26 mouse cellular contexts compared by ENCODE assay signal in genomic region chr4:34990659-34991058, GRCm38 (mm10).
DNase-seq lines count a peak whose midpoint lies in the region; ATAC-seq lines count a peak whose summit lies in the region.
"Had no signal": no experiment of that assay in that cellular context is flagged by ENCODE, and none has a peak within 500 bp of the region (broad histone marks: within the 10 kb centered on the region; RNA-seq: fewer than 3 reads in every experiment).

No protein-coding gene starts in this region.

- H3K36me3 ChIP-seq in limb, embryonic 15.5 days, result no peaks in the 10 kb centered on the region
- no peaks in the 10 kb centered on the region for H3K36me3 ChIP-seq in limb, embryonic 10.5 days
- H3K36me3 ChIP-seq in intestine, embryonic 15.5 days, result no peaks in the 10 kb centered on the region
- H3K36me3 ChIP-seq in forebrain, embryonic 16.5 days (ENCODE audit: control insufficient read depth, insufficient read depth), result no peaks in the 10 kb centered on the region
- H3K36me3 ChIP-seq: embryonic facial prominence, embryonic 13.5 days; forebrain, embryonic 12.5 days; heart, embryonic 15.5 days; hindbrain, embryonic 15.5 days; liver, embryonic 13.5 days; lung, embryonic 15.5 days had no signal

- H3K9me3 ChIP-seq in limb, embryonic 15.5 days, result no peaks in the 10 kb centered on the region
- H3K9me3 ChIP-seq in limb, embryonic 10.5 days (replicated peaks), result no peaks in the 10 kb centered on the region
- H3K9me3 ChIP-seq in intestine, embryonic 15.5 days, result no peaks in the 10 kb centered on the region
- H3K9me3 ChIP-seq in forebrain, embryonic 16.5 days (ENCODE audit: control insufficient read depth, low read length), result no peaks in the 10 kb centered on the region
- H3K9me3 ChIP-seq: embryonic facial prominence, embryonic 13.5 days; forebrain, embryonic 12.5 days; heart, embryonic 15.5 days; hindbrain, embryonic 15.5 days; liver, embryonic 13.5 days; lung, embryonic 15.5 days; megakaryocyte, embryonic 14.5 days had no signal

- DNase-seq in limb, embryonic 10.5 days (ENCODE audit: low spot score), result no peak
- DNase-seq in ZHBTc4 (ENCODE audit: low read depth, low spot score), result peak; percentile 36
- peak; percentile 54 to 58 for DNase-seq in kidney, postnatal 36 days
- DNase-seq in heart, adult 9 months (ENCODE audit: low spot score in 2 of 2), result no peak
- DNase-seq: cerebellum, adult 2 months; cerebellum, postnatal 25 days; heart, postnatal 4 days; left cerebral cortex, postnatal 4 days; liver, embryonic 13.5 days; lung, postnatal 36 days; right cerebral cortex, adult 18-20 months; thymus, adult 18-20 months; thymus, postnatal 4 days had no signal

- no peak overlapping the region for H3K4me3 ChIP-seq in limb, embryonic 15.5 days
- no peak overlapping the region for H3K4me3 ChIP-seq in limb, embryonic 10.5 days
- H3K4me3 ChIP-seq in intestine, embryonic 15.5 days (replicated peaks), result no peak overlapping the region
- H3K4me3 ChIP-seq in forebrain, embryonic 16.5 days (replicated peaks; ENCODE audit: low read length), result no peak overlapping the region
- H3K4me3 ChIP-seq: embryonic facial prominence, embryonic 13.5 days; erythroblast, embryonic 14.5 days; forebrain, embryonic 12.5 days; gastrocnemius, adult 2 months; heart, embryonic 15.5 days; hindbrain, embryonic 15.5 days; left cerebral cortex, adult 2 months; liver, embryonic 13.5 days; lung, embryonic 15.5 days; megakaryocyte, embryonic 14.5 days had no signal

- 0 out of 2 replicates have a peak overlapping the region, but pooled peaks have one; percentile 30 for H3K27ac ChIP-seq in limb, embryonic 15.5 days
- H3K27ac ChIP-seq in limb, embryonic 10.5 days, result no peak overlapping the region
- 0 out of 2 replicates have a peak overlapping the region, but pooled peaks have one; percentile 6 for H3K27ac ChIP-seq in intestine, embryonic 15.5 days
- no peak overlapping the region for H3K27ac ChIP-seq in forebrain, embryonic 16.5 days (ENCODE audit: low read length)
- H3K27ac ChIP-seq: embryonic facial prominence, embryonic 13.5 days; forebrain, embryonic 12.5 days; gastrocnemius, adult 2 months; heart, embryonic 15.5 days; hindbrain, embryonic 15.5 days; left cerebral cortex, adult 2 months; liver, embryonic 13.5 days had no signal

- H3K4me1 ChIP-seq in limb, embryonic 15.5 days, result peaks cover 32% of the 10 kb centered on the region
- peaks cover 30% of the 10 kb centered on the region for H3K4me1 ChIP-seq in limb, embryonic 10.5 days
- peaks cover 33% of the 10 kb centered on the region for H3K4me1 ChIP-seq in intestine, embryonic 15.5 days (replicated peaks)
- H3K4me1 ChIP-seq in forebrain, embryonic 16.5 days (replicated peaks; ENCODE audit: control insufficient read depth, insufficient read depth, low read length), result peaks cover 30% of the 10 kb centered on the region
- H3K4me1 ChIP-seq: megakaryocyte, embryonic 14.5 days had no signal

- no peak overlapping the region for H3K4me2 ChIP-seq in limb, embryonic 15.5 days
- peak overlapping the region; percentile 25; the same call in 1 of the 2 replicates for H3K4me2 ChIP-seq in intestine, embryonic 15.5 days (replicated peaks)
- no peak overlapping the region for H3K4me2 ChIP-seq in forebrain, embryonic 16.5 days (ENCODE audit: low read length)
- H3K4me2 ChIP-seq: embryonic facial prominence, embryonic 13.5 days; forebrain, embryonic 12.5 days; heart, embryonic 15.5 days; hindbrain, embryonic 15.5 days; liver, embryonic 13.5 days; lung, embryonic 15.5 days had no signal

- 72% methylated on average over 9 of the region's 9 CpGs for WGBS in limb, embryonic 15.5 days
- 78% methylated on average over 9 of the region's 9 CpGs for WGBS in limb, embryonic 10.5 days
- 60% methylated on average over 9 of the region's 9 CpGs for WGBS in intestine, embryonic 15.5 days
- 91% methylated on average over 9 of the region's 9 CpGs for WGBS in forebrain, embryonic 16.5 days

- H3K27me3 ChIP-seq in limb, embryonic 15.5 days, result no peaks in the 10 kb centered on the region
- peaks cover 11% of the 10 kb centered on the region; the same call in 1 of the 2 replicates for H3K27me3 ChIP-seq in limb, embryonic 10.5 days (ENCODE audit: low read depth, poor library complexity, severe bottlenecking)
- no peaks in the 10 kb centered on the region for H3K27me3 ChIP-seq in intestine, embryonic 15.5 days (replicated peaks)
- no peaks in the 10 kb centered on the region for H3K27me3 ChIP-seq in forebrain, embryonic 16.5 days (replicated peaks; ENCODE audit: control insufficient read depth, insufficient read depth, low read length)
- H3K27me3 ChIP-seq: forebrain, embryonic 12.5 days; hindbrain, embryonic 15.5 days; liver, embryonic 13.5 days; lung, embryonic 15.5 days; megakaryocyte, embryonic 14.5 days had no signal

- no peak for ATAC-seq in limb, embryonic 15.5 days (ENCODE audit: insufficient number of reproducible peaks, low FRiP score, low TSS enrichment, low read depth)
- ATAC-seq in intestine, embryonic 15.5 days, result peak; percentile 82
- no peak for ATAC-seq in forebrain, embryonic 16.5 days
- ATAC-seq: midbrain, embryonic 16.5 days had no signal

- H3K9ac ChIP-seq in limb, embryonic 15.5 days, result no peak overlapping the region
- no peak overlapping the region for H3K9ac ChIP-seq in intestine, embryonic 15.5 days
- no peak overlapping the region for H3K9ac ChIP-seq in forebrain, embryonic 16.5 days (replicated peaks; ENCODE audit: low read depth, low read length)
- H3K9ac ChIP-seq: forebrain, embryonic 12.5 days; heart, embryonic 15.5 days; hindbrain, embryonic 15.5 days; liver, embryonic 13.5 days; lung, embryonic 15.5 days had no signal

Comparison
In these comparisons a context has a peak if more than half of its experiments do, and no peak if none do; other contexts are left out.
1. H3K27ac ChIP-seq: peak in limb, embryonic 15.5 days (single experiment) and intestine, embryonic 15.5 days (single experiment); none in limb, embryonic 10.5 days (single experiment) and forebrain, embryonic 16.5 days (single experiment).
2. DNase-seq: peak in ZHBTc4 (single experiment) and kidney, postnatal 36 days (2 of 2); none in limb, embryonic 10.5 days (single experiment) and heart, adult 9 months (0 of 2).